Mouse (Mus musculus) spleen, adult 2 months (tissue): Measurements from ENCODE around the gene Trcg1. TPM values are rescaled to one million over a fixed set of nuclear protein-coding genes. Genes with fewer than 3 reads are reported as not detected.
"Not testable (repeated sequence)": the region's sequence is repeated elsewhere in the genome, so short reads cannot be mapped to it uniquely, and the experiment has no call there.

Experiments used
- DNase-seq, 2 experiments: peaks; one replicate each; pipeline versions ENCODE4 v3.0.0 to v3.0.0-alpha.2; 2012 to 2021; ENCODE audit warnings: low spot score in 2 of 2, low read depth in 1 of 2
- H3K27ac ChIP-seq: fragments of 200-500 bp; 2 replicates; pipeline ENCODE4 v1.5.1; 2012; ENCODE audit warnings: low read length, inconsistent platforms; ENCODE audit not compliant: insufficient read depth
- H3K27me3 ChIP-seq: fragments of 200-500 bp; 2 replicates; pipeline ENCODE4 v1.6.1; 2012; ENCODE audit warnings: mild to moderate bottlenecking, moderate library complexity, low read length, inconsistent platforms; ENCODE audit not compliant: control insufficient read depth, insufficient read depth
- H3K36me3 ChIP-seq: fragments of 200-500 bp; 2 replicates; pipeline ENCODE4 v1.6.1; 2012; ENCODE audit warnings: mild to moderate bottlenecking, low read length, inconsistent platforms; ENCODE audit not compliant: control insufficient read depth, insufficient read depth
- H3K4me1 ChIP-seq: fragments of 200-500 bp; 2 replicates; pipeline ENCODE4 v1.6.1; 2011; ENCODE audit warnings: inconsistent platforms; ENCODE audit not compliant: control insufficient read depth, insufficient read depth, insufficient read length
- H3K4me3 ChIP-seq: fragments of 200-500 bp; 2 replicates; pipeline ENCODE4 v1.5.1; 2011; ENCODE audit warnings: mild to moderate bottlenecking, inconsistent platforms; ENCODE audit not compliant: insufficient read depth, insufficient read length; ENCODE audit errors: extremely low read depth
- CTCF ChIP-seq: fragments of 200-500 bp; IDR thresholded peaks from 2 replicates; pipeline ENCODE4 v1.5.1; 2011; ENCODE audit warnings: mild to moderate bottlenecking, inconsistent platforms; ENCODE audit not compliant: insufficient read depth, insufficient read length, insufficient replicate concordance; ENCODE audit errors: extremely low read depth
- POLR2A ChIP-seq: fragments of 200-500 bp; IDR thresholded peaks from 2 replicates; pipeline ENCODE4 v1.6.1; 2011; ENCODE audit warnings: low read depth, low read length, inconsistent platforms
- WGBS: fragments of 180-500 bp; shearing (Covaris S2); methylation state at CpG from one replicate; pipeline ENCODE4 v1.1.7; 2018; 5-methylcytosine and 5-hydroxymethylcytosine counted together
- polyA plus RNA-seq: library from polyadenylated mRNA; depleted of rRNA; stranded (reverse); fragments of >200 nt; gene quantifications from 2 replicates; pipeline ENCODE4 v1.2.3, GENCODE M21; 2012

Gene Trcg1
- polyA plus RNA-seq, 1 experiment = not detected

- H3K4me3 ChIP-seq = no peak overlapping the region
- no peak for TF ChIP-seq POLR2A
- TF ChIP-seq CTCF = no peak
- no peaks in the 10 kb centered on the region for H3K36me3 ChIP-seq
- DNase-seq = no peak
- no peak overlapping the region for H3K27ac ChIP-seq
- no peaks in the 10 kb centered on the region for H3K4me1 ChIP-seq
- H3K27me3 ChIP-seq = no peaks in the 10 kb centered on the region
- 74% methylated on average over 13 of the region's 13 CpGs for WGBS
Measured at GRCm38 (mm10) chr9:57225780-57226627, 10.4 kb upstream of the Trcg1 start.

DNA sequence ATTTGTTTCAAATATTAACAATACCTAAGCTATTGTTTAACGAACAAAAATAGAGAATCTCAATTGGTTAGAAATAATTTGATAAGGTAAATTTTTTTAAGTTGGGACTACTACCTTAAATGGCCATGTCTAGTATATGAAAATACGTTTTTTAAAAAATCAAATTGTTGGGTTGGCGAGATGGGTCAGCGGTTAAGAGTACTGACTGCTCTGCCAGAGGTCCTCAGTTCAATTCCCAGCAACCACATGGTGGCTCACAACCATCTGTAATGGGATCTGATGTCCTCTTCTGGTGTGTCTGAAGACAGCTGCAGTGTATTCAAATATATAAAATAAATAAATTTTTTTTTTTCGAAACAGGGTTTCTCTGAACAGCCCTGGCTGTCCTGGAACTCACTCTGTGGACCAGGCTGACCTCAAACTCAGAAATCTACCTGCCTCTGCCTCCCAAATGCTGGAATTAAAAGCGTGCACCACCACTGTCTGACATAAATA, 9.7 kb upstream of the Trcg1 start:
- H3K27ac ChIP-seq, H3K4me1 ChIP-seq, H3K4me3 ChIP-seq, H3K27me3 ChIP-seq, DNase-seq, H3K36me3 ChIP-seq: not testable (repeated sequence)
- WGBS = 82% methylated on average over 6 of the region's 6 CpGs

DNA sequence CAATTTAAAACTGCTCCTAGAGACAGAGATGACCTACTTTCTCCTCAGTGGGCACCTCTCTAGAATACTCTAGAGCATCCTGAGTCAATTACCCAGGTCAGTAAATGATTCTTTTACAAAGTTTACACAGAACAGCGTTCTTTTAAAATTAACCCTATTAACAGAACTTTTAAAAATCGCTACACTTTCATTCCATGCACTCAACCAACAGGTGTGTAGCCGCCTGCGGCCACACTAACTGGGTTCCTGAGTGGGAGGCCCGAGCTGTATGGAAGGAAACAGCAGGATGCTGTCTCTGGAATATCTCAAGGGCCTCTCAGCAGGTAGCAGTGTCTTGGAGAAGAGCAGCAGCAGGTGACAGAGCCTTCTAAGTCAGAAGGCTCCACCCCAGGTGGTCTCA, 9.2 kb upstream of the Trcg1 start:
- no peaks in the 10 kb centered on the region for H3K36me3 ChIP-seq
- H3K4me1 ChIP-seq = no peaks in the 10 kb centered on the region
- WGBS = 87% methylated on average over 5 of the region's 5 CpGs
- TF ChIP-seq POLR2A (no peak), CTCF (no peak)
- H3K4me3 ChIP-seq = no peak overlapping the region
- H3K27ac ChIP-seq = no peak overlapping the region
- no peaks in the 10 kb centered on the region for H3K27me3 ChIP-seq
- DNase-seq = no peak

DNA sequence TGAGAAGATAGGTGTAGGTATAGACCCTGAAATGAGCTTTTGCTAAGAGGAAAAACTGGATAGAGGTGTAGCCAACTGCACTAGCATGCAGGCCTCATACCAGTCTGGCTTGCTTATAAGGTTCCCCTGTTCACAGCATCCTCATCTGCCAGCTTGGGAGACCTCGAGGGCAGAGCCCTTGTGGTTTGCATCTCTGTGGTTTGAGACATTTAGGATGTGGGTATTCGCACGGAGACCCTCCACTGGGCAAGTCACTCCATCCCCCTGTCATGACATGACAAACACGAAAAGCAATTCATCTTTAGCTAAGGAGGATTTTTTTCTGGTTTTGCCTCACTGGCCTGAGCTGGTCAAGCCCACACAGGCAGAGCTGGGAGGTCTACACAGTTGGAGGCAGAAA, 8.2 kb upstream of the Trcg1 start:
- 17% methylated on average over 4 of the region's 4 CpGs for WGBS
- H3K4me1 ChIP-seq = no peaks in the 10 kb centered on the region

DNA sequence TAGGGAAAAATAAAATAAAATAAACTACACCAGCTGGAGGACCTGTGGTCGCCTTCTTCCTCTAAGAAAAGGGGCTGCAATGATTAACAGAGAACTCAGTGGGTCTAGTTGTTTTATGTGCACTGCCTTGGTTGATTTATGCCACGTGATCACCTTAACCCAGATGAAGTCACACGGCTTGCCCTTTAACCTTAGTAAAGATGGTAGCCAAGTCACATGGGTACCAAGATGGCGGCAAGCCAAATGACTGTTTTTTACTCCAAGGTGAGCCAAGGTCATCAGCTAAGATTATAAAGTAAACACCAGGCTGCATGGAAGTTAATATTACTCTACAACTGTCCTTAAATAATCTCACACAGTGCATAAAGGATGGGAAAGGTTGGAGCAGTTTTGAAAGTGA, 6.6 kb upstream of the Trcg1 start:
- H3K4me3 ChIP-seq = no peak overlapping the region
- DNase-seq = no peak
- H3K36me3 ChIP-seq = no peaks in the 10 kb centered on the region
- no peak overlapping the region for H3K27ac ChIP-seq
- TF ChIP-seq CTCF (no peak), POLR2A (no peak)
- no peaks in the 10 kb centered on the region for H3K27me3 ChIP-seq
- WGBS = 86% methylated on average over 4 of the region's 4 CpGs
- H3K4me1 ChIP-seq = no peaks in the 10 kb centered on the region

More for the DNA sequence above, 8.2 kb upstream of the Trcg1 start:
- Histone ChIP-seq H3K27ac (no peak overlapping the region), H3K36me3 (no peaks in the 10 kb centered on the region), H3K4me3 (no peak overlapping the region), H3K27me3 (no peaks in the 10 kb centered on the region)
- no peak for TF ChIP-seq POLR2A
- TF ChIP-seq CTCF = no peak
- DNase-seq = no peak

- TF ChIP-seq CTCF (no peak), POLR2A (no peak)
- Histone ChIP-seq H3K4me1 (no peaks in the 10 kb centered on the region), H3K27ac (no peak overlapping the region), H3K27me3 (no peaks in the 10 kb centered on the region), H3K4me3 (no peak overlapping the region), H3K36me3 (no peaks in the 10 kb centered on the region)
- 86% methylated on average over 9 of the region's 9 CpGs for WGBS
- no peak for DNase-seq
Measured at GRCm38 (mm10) chr9:57230146-57230783, 6.1 kb upstream of the Trcg1 start.
